Mouse (Mus musculus) cerebellum, postnatal 10 days (tissue): ENCODE results near the gene Gstm7.
"Not testable (repeated sequence)": the region's sequence is repeated elsewhere in the genome, so short reads cannot be mapped to it uniquely, and the experiment has no call there.

ENCODE experiments used
- DNase-seq, 2 experiments: peaks; one replicate each; pipeline ENCODE4 v3.0.0; 2021; ENCODE audit warnings: mixed read lengths in 2 of 2

Gstm7 gene

DNA sequence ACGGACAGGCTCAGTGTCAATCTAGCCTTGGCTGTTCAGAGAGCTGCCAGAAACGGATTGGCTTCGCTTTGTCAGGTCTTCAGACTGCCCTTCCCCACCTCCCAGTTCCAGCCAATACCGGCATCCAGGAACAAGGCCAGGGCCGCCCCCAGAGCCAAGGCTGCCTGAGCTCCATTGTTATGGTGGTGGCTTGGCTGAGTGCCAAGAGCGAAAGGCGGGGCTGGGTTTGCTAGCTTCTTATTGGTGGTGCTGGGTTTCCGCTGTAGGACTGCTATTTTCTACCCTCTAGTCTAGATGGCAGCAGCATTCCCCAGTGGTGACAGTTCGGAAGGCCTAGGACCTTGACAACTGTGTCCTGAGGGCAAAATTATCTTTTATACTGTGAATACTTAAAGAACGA is at the start of gene Gstm7:
Gene Gstm7, minus strand, starts transcription at position 148 of the 400 bp plus-strand sequence.
- DNase-seq: peak; percentile 100

DNA sequence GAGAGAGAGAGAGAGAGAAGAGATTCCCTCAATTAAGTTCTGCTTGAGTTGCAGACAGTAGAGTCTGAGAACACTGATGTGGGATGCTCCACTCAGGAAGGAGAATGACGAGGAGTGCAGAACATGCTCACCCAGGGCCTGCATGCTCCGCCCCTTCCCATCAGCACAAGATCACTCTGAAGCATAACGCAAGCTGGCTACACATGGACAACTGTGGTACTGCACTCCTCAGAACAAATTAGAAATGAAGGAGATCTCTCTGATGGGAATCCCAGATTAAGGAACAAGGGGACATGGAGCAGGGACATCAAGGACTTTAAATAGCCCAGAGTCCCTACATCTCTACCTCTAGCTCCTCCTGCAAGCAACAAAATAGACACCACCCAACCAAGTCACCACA is 49.6 kb upstream of the Gstm7 start:
- no peak for DNase-seq

DNA sequence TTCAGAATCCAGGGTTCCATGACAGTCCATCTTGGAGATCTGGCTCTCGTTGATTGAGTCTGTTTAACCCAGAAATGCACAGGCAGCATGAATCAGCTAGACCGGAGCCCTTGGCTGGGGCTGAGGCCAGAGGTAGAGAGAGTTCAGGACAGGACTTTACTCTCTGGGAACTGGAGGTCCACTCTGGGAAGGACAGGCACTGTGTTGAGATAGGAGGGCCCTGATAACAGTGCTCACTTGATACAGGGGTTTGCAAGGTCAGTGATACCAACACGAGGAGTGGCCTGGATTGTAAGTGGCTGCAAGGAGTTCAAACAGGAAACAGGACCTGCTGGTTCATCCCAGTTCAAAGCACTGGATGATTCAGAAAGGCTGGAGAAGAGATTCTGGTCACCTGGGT is 46.1 kb upstream of the Gstm7 start:
- DNase-seq: no peak

DNA sequence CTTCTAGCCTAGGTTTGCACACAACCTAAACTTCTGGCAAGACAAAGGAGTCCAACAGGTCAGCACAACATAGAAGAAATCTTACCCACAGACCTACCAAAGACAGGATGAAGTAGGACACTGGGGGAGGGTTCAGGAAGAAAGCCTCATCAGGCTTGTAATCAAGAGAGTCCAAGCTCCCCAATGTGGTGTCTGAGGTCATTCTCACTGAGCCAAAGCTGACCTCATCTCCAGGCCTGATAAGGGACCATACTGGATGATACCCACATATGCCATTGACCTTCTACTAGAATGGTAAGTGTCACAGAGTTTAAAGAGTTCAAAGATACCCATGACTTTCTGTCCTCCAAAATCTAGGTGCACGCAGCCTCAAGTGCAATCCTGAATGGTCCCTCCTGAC is 42.6 kb upstream of the Gstm7 start:
- no peak for DNase-seq

DNA sequence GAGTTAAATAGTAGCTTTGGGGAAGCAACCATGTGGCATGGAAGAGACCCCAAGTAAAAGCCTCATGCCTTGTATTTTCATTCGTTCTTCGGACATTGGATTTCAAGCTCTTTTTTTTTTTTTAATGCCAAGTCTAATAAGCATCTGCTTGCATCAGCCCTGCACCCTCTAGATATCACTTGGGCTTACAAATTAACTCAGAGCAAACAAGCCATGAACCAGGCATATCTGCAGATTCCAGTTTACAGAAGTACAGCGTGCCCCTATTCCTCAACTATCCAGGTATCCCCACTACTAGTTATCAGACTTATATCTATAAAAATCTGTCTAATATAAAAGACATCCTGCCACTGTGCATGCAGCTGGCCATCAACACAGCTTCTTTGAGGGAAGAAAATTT is 40.5 kb upstream of the Gstm7 start:
- no peak for DNase-seq

DNA sequence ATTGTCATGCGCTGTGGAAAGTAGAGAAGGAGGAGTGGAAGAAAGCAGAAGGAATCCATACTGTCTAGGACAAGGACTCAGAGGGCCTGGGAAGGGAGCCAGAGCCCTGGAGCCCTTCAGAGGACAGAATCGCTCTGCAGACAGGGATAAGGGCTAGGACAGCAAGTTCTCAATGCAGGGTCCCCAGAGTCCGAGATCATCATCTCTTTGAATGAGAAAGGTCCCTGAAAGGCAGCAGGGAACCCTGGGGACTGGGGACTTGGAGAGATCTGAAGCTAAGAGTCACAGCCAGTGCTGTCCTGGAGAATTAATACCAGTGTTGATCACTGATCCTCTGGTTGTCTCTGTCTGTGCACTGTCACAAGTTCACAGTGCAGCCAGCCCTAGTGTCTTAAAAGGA is 39.5 kb upstream of the Gstm7 start:
- DNase-seq: not testable (repeated sequence)

DNA sequence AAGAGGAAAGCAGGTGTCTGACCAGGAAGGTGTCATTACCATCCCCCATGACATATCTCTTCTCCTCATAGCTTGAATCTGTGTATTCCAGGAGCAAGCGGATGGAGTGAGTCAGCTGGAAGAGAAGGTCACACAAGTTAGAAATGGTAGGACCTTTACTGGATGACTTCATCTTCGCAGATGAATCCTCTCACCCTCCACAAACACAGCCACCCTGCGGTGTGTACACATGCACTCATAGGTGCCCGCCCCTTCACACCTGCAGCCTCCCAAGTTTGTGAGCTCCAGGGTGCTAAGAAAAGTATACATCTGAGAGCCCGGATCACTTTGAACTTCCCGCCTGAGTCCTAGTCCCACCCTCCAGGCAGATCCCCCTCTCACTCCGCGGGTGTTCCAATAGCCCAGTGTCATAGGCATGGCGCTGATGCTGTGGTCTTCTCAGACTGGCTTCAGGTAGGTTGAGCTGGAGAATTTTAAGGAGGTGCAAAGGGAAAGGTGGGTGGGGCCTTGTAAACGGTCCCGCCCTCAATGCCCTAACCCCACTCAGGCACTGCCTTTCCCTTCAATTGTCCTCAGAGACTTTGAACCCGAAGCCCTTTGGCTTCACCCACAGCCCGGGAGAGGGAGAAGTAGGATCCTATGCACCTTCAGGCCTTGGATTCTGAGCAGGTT is 37.2 kb upstream of the Gstm7 start, which contains the start of gene Gstm3:
Gene Gstm3, minus strand, starts transcription at position 560 of the 672 bp plus-strand sequence.
- no peak for DNase-seq

DNA sequence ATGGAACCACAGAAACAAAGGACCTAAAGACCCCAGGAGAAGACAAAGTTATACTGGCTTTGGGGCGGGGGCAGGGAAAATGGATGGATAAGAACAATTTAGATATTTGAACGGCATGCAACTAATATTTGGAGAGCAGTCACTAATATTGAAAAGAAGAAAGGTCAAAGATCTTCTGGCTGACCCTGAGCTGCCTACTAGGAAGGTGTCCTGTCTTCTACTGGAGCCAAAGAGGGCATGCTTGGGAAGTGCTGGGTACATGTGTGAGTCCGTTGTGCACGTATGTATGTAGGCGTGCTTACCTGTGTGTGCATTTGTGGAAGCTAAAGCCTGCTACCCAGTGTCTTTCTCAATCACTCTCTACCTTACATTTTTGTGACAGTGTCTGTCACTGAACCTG is 35.0 kb upstream of the Gstm7 start:
- no peak for DNase-seq

DNA sequence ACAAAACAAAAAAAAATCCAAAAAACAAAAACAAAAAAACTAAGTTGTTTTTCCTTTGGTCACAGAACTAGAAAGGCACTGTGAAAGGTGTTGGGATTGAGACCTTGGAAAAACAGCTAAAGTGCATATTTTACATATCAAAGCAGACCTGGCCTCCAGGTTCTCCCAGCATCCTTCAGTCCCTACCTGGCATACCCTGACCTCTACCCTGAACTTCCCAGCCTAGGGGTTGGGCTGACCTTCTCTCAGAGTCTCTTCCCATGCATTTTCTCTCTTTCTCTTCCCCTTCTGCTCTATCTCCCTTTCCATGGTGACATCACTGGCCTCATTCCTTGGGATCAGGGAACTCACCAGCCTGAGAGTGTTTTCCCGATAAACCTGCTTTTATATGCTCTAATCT is 34.0 kb upstream of the Gstm7 start:
- no peak for DNase-seq

DNA sequence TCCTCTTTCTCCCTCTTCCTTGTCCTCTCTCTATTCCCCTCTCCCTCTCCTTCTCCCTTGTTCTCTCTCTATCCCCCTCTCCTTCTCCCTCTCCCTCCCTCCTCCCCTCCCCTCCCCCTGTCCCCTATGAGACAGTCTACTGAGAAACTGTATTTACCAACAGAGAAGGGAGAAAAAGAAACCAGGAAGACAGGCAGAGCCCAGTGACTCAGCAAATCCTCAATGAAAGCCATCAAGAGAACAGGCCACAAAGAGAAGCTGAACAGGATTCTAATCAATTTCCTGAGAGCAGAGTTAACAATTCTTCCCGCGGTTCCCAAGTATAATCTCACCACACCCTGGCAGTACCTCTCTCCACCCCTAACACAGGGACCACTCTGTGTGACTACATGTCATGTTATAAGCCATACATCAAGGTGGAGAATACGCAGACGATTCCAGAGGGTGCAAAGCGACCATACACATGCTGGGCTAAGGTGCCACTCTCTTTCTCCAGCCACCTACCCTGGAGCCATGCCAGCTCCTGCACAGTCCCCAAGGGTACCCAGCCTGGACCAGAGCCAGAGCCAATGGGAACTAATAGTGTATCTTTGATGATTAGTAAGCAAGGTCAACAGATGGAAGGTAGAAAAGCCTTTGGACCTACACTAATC is 33.2 kb upstream of the Gstm7 start:
- DNase-seq: peak in 1 of 2 experiments; percentile 21

DNA sequence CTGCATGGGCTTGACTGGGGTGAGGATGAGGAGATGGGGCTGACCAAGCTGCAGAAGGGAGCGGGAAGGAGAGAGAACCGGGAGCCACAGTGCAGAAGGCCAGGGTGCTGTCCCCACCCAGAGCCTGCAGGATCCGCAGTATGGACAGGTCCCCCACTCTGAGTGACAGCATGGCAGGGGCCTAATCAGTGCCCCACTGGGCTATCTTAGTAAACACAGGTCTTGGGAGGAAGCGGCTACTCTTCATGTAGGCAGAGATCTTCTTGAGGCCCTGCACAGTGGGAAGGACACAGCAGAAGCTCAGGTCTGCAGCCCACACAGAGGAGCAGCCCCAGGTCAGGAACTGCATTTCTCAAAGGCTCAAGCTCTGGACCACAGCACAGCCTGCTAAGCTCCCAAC is 32.4 kb upstream of the Gstm7 start:
- DNase-seq: no peak

DNA sequence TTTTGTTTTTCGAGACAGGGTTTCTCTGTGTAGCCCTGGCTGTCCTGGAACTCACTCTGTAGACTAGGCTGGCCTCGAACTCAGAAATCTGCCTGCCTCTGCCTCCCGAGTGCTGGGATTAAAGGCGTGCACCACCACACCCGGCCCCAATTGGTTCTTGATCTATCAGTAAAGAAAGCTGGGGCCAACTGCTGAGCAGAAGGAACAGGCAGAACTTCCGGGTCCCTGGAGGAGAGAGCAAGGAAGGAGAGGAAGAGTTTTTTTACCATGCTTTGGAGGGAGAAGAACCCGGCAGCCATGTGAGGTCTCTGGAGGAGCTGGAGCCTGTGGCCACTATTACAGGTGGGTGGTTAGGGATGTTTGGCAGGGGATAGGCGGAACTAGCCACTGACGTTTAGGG is 23.6 kb upstream of the Gstm7 start:
- DNase-seq: not testable (repeated sequence)

DNA sequence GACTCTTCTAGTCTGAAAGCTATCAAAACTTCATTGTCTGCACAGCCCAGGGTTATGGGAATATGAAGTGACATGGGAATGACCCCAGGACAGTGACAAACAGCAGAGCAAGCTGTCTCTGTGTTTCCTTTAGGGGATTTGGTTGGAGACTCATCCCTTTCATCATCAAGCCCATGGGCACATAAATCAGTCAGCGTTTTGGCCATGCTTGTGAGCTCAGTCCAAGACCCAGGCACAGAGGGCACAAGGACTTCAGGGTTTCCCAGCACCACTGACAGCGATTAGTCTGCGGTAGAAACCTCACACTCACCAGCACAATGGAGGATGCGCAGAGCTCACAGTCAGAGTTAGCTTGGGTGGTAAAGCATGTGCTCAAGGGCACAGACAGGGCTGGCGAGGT is 22.3 kb upstream of the Gstm7 start:
- no peak for DNase-seq

DNA sequence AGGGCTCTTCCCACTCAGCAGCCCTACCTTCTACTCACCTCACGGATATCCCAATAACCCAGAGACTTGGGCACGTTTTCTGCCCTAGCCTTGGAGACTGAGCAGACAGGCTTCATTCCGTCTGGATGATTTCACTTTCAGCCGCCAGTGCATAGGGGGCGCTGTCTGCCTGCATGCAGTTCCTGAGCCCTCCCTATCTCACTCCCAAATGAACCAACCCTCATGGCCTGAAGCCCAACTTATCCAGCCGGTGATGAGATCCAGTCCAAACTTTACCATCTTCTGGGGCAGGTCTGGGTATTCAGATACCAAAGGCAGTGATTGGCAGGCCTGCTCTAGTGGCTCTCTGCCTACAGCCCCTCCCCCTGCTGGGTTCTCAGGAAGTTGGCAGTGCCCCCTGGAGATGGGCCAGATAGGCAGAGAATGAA is 21.7 kb upstream of the Gstm7 start:
- DNase-seq: peak; percentile 93

DNA sequence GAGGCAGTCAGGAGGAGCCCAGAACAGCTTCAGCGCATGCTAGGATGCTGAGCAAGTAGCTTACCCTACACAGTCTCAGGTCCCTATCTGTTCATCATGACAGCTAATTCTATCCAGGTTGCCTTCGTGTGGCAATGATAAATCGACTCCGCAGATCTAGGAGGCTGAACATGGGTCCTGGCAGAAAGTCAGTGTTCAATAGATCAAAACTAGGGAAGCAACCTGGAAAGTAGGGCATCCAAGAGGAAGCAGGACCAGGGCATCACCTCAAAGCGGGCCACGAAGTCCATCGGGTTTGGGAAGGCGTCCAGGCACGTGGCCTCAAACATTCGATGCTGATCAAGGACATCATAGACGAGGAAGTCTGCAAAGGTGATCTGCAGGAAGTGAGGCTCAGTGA is 18.9 kb upstream of the Gstm7 start:
- no peak for DNase-seq

DNA sequence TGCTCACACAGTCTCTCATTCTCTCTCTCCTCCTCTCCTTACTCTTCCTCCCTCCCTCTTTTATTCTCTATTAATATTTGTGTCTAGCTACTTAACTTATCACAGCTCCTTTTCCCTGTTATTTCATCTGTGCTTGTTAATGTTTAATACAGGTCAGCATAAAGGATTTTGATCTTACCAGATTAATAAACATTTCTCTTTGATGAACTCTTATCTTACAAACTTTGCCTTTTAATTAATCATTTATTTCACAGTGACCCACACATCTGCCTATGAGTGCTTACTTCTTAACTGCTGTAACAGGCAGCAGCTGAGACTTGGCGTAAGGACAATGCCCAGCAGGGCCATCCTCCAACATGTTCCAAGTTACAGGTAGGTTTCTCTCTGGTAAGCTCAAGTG is 17.8 kb upstream of the Gstm7 start:
- not testable (repeated sequence) for DNase-seq

DNA sequence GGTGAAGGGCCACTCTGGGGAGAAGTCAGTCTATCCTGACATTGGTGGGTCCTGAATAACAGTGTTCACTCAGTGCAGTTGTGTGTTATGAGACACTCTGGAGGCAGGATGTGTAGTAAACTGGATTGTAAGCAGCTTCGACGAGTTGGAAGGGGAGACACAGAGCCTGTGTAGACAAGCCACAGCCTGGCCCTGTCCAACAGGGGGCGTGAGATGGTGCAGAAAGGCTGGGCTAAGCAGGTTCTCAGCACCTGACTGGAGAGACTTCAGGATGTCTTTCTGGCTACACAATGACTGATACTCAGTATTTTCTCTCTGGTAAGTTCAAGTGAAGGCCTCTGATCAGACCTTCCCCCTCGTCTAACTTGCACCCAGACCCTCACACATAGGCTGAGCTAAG is 14.1 kb upstream of the Gstm7 start:
- DNase-seq: no peak

DNA sequence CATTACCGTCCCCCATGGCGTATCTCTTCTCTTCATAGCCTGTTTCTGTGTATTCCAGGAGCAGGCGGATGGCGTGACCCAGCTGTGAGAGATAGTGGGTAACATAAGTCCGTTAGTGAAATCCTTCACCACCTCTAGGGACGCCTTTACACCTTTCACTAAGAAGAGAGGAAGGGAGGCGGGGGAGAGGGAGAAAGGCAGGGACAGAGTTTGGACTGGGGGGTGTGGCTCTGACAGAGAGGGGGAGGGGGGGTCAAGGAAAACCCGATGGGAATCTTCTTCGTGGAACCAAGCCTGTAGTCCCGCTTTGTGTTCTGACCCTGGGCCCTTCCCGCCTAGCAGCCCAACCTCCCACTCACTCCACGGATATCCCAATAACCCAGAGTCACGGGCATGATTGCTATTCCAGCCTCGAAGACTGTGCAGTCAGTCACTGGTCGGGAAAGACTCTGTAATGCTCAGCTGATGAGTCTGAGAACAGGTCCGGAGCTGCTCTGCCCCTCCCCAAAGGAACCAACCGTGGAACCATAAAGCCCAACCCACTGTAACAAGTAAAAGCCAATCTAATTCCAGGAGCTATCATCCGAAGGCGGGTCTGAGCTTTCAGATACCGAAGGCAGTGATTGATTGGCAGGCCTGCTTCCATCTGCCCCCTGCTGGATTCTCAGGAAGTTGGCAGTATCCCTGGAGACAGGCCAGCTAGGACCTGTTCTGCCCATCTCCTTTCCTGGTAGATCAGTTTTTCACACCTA is 11.8 kb upstream of the Gstm7 start, which contains the start of gene Gstm6:
Gene Gstm6, minus strand, starts transcription at position 511 of the 752 bp plus-strand sequence.
- peak; percentile 62 to 68 for DNase-seq

DNA sequence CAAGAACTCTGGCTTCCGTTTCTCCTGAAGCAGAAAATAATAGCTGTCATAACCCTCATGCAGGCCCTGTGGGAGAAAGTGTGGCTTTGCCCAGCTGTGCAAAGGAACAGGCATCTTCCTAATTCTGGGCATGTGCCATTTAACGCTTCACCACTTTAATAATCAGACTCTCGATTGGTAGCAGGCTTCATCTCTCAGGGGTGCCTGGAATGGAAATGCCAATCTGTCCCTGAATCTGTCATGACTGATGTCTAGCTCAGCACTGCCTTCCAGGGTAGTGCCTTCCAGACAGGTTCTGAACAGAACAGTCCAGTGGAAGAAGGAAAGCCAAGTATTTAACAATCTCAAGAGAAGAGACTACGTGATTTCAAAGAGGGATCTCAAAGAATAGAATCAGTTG is 9.6 kb upstream of the Gstm7 start:
- DNase-seq: peak; percentile 72 to 76

DNA sequence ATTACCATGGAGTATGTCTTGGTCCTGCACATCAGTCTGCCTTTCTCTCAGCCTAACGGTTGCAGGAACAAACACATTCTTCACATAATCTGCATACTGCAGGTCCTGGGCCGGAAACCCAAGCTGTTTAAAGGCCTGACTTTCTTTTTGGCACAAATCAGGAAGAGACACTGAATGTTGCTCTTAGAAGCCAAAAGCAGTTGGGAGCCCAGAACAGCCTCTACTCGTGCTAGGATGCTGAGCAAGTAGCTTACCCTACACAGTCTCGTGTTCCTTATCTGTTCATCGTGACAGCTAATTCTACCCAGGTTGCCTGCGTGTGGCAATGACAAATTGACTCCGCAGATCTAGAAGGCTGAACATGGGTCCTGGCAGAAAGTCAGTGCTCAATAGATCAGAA is 8.9 kb upstream of the Gstm7 start:
- peak in 1 of 2 experiments; percentile 33 for DNase-seq

DNA sequence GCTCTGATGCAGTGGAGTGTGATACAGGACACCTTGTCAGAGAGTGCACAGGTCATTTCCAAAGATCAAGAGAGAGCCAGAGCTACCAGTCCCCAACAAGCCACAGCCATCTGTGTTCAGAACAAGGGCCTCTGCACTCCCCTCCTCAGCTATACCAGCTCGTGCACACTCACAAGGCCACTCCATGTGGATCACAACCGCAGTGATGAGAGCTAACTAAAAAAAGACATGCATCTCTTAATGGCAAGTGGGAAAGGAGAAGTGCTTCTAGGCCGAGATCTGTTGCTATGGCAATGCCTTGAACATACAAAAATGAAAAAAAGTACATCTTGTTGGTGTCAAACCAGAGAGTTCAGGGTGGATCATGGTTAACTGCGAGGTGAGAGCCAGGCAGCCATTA is 8.2 kb upstream of the Gstm7 start:
- DNase-seq: no peak

DNA sequence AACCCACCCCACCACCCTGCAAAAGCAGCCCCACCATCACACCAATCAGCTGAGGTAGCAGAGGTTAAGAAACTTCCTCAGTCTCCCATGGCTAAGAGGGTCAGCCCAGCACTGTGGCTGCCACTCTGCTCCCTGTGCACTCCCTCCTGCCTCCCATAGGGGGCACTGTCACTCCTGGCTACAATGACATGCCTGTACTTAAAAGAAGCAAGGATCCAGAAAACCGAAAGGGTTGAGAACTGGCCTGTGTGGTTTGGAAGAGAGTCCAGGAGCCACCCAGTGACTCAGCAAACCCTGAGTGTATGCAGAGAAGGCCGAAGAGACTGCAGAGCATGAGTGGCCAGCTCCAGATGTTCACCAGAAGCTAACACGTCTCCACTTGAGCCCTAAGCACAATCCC is 7.8 kb upstream of the Gstm7 start:
- peak; percentile 67 to 69 for DNase-seq

DNA sequence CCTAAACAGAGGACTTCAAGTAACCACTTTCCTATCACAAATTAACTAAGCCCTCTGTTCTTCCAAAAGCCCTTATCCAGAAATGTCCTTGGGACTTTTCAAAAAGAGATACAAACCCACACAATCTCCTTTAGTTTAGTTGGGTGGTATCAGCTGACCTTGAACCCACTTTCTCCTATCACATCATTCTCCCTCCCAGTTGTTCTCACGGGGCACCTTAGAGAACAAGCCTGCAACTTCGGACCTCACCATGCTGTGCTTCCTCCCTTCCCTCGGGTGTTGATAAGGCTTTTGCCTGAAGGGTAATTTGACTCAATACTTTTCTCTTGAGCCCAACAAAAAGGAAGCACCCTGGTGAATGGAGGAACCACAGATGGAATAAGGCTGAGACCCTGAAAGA is 4.3 kb upstream of the Gstm7 start:
- DNase-seq: no peak

DNA sequence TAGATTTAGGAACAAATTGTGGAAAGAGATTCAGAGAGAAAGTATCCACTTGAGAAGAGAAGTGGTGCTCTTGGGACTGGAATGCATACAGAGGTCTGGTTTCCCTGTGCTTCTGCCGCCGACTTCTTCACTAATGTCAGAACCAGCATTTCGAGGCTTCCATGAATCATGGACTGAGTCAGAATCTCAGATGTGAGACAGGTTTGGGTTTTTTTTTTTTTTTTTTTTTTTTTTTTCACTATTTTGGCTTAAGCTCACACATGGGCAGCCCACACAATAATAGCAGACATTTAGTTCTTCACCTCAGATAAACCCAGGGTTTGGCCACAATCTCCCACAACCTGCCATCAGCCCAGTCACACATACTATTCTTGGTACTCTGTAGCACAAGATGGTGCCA is 3.7 kb upstream of the Gstm7 start:
- DNase-seq: no peak
